Mouse (Mus musculus): ENCODE data around the gene Pid1. TPM values are rescaled to one million over a fixed set of nuclear protein-coding genes. Genes with fewer than 3 reads are reported as not detected.

Pid1 gene
- total and polyA plus RNA-seq, 3 experiments = not detected

GRCm38 (mm10) chr1:84097398-84097797 is 266.6 kb downstream of the Pid1 start:
- TF ChIP-seq POLR2A (IDR thresholded peaks at IDR 0.05; ENCODE audit: low read depth, low read length) (no peak), PAX5 (IDR thresholded peaks at IDR 0.05; ENCODE audit: low read length) (no peak), JUN (IDR thresholded peaks at IDR 0.05; ENCODE audit: insufficient read depth, low read depth, low read length) (no peak), ZC3H11A (IDR thresholded peaks at IDR 0.05; ENCODE audit: low read depth, low read length) (no peak), RCOR1 (conservative IDR thresholded peaks at IDR 0.05; ENCODE audit: low read depth, low read length) (no peak), MAFK (IDR thresholded peaks at IDR 0.05; ENCODE audit: insufficient replicate concordance, low read length) (no peak), NRF1 (IDR thresholded peaks at IDR 0.05; ENCODE audit: low read depth, low read length) (no peak), KAT2A (IDR thresholded peaks at IDR 0.05; ENCODE audit: insufficient replicate concordance, low read length) (no peak), ZMIZ1 (IDR thresholded peaks at IDR 0.05; ENCODE audit: low read depth, low read length) (no peak), USF2 (conservative IDR thresholded peaks at IDR 0.05; ENCODE audit: low read depth, low read length) (no peak), POLR2AphosphoS2 (IDR thresholded peaks at IDR 0.05; ENCODE audit: low read depth, low read length) (no peak), CHD2 (IDR thresholded peaks at IDR 0.05; ENCODE audit: low read length) (no peak)
- in situ Hi-C loops (cut with MboI; ENCODE audit: low pct_ligation_motif_present, low pct_unique_long_range_greater_than_20kb, low sequenced_read_pairs) (no loop called here), dilution Hi-C loops (cut with MboI; ENCODE audit: extremely low pct_ligation_motif_present, extremely low pct_unique_long_range_greater_than_20kb, low sequenced_read_pairs) (no loop called here)

GRCm38 (mm10) chr1:84093291-84093690 is 270.7 kb downstream of the Pid1 start:
- no peaks in the 10 kb centered on the region for H3K9me3 ChIP-seq (replicated peaks; ENCODE audit: low read length)
- no peaks in the 10 kb centered on the region for H3K27me3 ChIP-seq (replicated peaks)
- no peak overlapping the region for H3K4me3 ChIP-seq (replicated peaks in 1 of 3; ENCODE audit: low read depth in 2 of 3, low read length in 2 of 3, poor library complexity in 1 of 3)
- in situ Hi-C loops (cut with MboI; ENCODE audit: low pct_ligation_motif_present, low pct_unique_long_range_greater_than_20kb, low sequenced_read_pairs) = no loop called here
- H3K4me1 ChIP-seq (ENCODE audit: control insufficient read depth in 1 of 2, insufficient read depth in 2 of 2) = 0 out of 4 replicates have a peak, but pooled peaks cover 0 to 2% of the 10 kb centered on the region in 2 experiments
- H3K9ac ChIP-seq (ENCODE audit: insufficient read depth, low read depth) = no peak overlapping the region
- no peak for DNase-seq (ENCODE audit: extremely low read depth)
- dilution Hi-C loops (cut with MboI; ENCODE audit: extremely low pct_ligation_motif_present, extremely low pct_unique_long_range_greater_than_20kb, low sequenced_read_pairs) = no loop called here
- H3K27ac ChIP-seq (ENCODE audit: insufficient read depth, low read depth) = no peak overlapping the region
- no peak overlapping the region for H3K4me2 ChIP-seq (ENCODE audit: insufficient read depth, low read depth, poor library complexity, severe bottlenecking)
- no peaks in the 10 kb centered on the region for H3K36me3 ChIP-seq (replicated peaks in 1 of 2; ENCODE audit: control insufficient read depth in 1 of 2, insufficient read depth in 1 of 2, low read length in 1 of 2)
- H3K79me2 ChIP-seq (replicated peaks; ENCODE audit: control insufficient read depth, extremely low read depth, insufficient read depth, poor library complexity, severe bottlenecking) = no peaks in the 10 kb centered on the region
- no peak for TF ChIP-seq POLR2AphosphoS2 (IDR thresholded peaks at IDR 0.05; ENCODE audit: low read depth, low read length)
- no peak for TF ChIP-seq SMC3 (IDR thresholded peaks at IDR 0.05; ENCODE audit: low read depth, low read length)
- no peak for TF ChIP-seq GABPA (IDR thresholded peaks at IDR 0.05; ENCODE audit: insufficient replicate concordance, low read depth, low read length)
- no peak for TF ChIP-seq CHD2 (IDR thresholded peaks at IDR 0.05; ENCODE audit: low read length)
- no peak for TF ChIP-seq MAFK (IDR thresholded peaks at IDR 0.05; ENCODE audit: insufficient replicate concordance, low read length)
- no peak for TF ChIP-seq USF2 (conservative IDR thresholded peaks at IDR 0.05; ENCODE audit: low read depth, low read length)
- no peak for TF ChIP-seq ELF1 (IDR thresholded peaks at IDR 0.05; ENCODE audit: low read depth, low read length)
- no peak for TF ChIP-seq PAX5 (IDR thresholded peaks at IDR 0.05; ENCODE audit: low read length)
- no peak for TF ChIP-seq CHD1 (IDR thresholded peaks at IDR 0.05; ENCODE audit: low read depth, low read length)
- TF ChIP-seq USF1 (IDR thresholded peaks at IDR 0.05; ENCODE audit: low read depth, low read length) = no peak
- TF ChIP-seq ZKSCAN1 (IDR thresholded peaks at IDR 0.05; ENCODE audit: borderline replicate concordance, low read depth, low read length) = no peak
- TF ChIP-seq POLR2A (IDR thresholded peaks at IDR 0.05; ENCODE audit: low read depth, low read length) = no peak
- TF ChIP-seq MEF2A (IDR thresholded peaks at IDR 0.05; ENCODE audit: borderline replicate concordance, low read depth, low read length) = no peak
- no peak for TF ChIP-seq NELFE (IDR thresholded peaks at IDR 0.05; ENCODE audit: low read depth, low read length)
- TF ChIP-seq UBTF (IDR thresholded peaks at IDR 0.05; ENCODE audit: low read depth, low read length) = no peak

More at GRCm38 (mm10) chr1:84097398-84097797, 266.6 kb downstream of the Pid1 start:
- H3K4me2 ChIP-seq (ENCODE audit: insufficient read depth, low read depth, poor library complexity, severe bottlenecking) = no peak overlapping the region
- H3K27me3 ChIP-seq (replicated peaks) = no peaks in the 10 kb centered on the region
- 0 out of 4 replicates have a peak, but pooled peaks cover 0 to 2% of the 10 kb centered on the region in 2 experiments for H3K4me1 ChIP-seq (ENCODE audit: control insufficient read depth in 1 of 2, insufficient read depth in 2 of 2)
- no peak overlapping the region for H3K27ac ChIP-seq (ENCODE audit: insufficient read depth, low read depth)
- no peak overlapping the region for H3K9ac ChIP-seq (ENCODE audit: insufficient read depth, low read depth)
- H3K9me3 ChIP-seq (replicated peaks; ENCODE audit: low read length) = no peaks in the 10 kb centered on the region
- no peaks in the 10 kb centered on the region for H3K79me2 ChIP-seq (replicated peaks; ENCODE audit: control insufficient read depth, extremely low read depth, insufficient read depth, poor library complexity, severe bottlenecking)
- H3K36me3 ChIP-seq (replicated peaks in 1 of 2; ENCODE audit: control insufficient read depth in 1 of 2, insufficient read depth in 1 of 2, low read length in 1 of 2) = no peaks in the 10 kb centered on the region
- DNase-seq (ENCODE audit: extremely low read depth) = no peak
- no peak overlapping the region for H3K4me3 ChIP-seq (replicated peaks in 1 of 3; ENCODE audit: low read depth in 2 of 3, low read length in 2 of 3, poor library complexity in 1 of 3)

All from CH12.LX (cell line).